Mouse (Mus musculus) gastrocnemius, adult 2 months (tissue): ENCODE measurements around the gene Defb36. TPM values are rescaled to one million over a fixed set of nuclear protein-coding genes. Genes with fewer than 3 reads are reported as not detected.

Source experiments
- DNase-seq: peaks from one replicate; pipeline ENCODE4 v3.0.0; 2022
- H3K27ac ChIP-seq: fragments of 200-600 bp; 2 replicates; pipeline ENCODE4 v1.8.1; 2022; ENCODE audit warnings: mild to moderate bottlenecking
- H3K4me3 ChIP-seq: fragments of 200-600 bp; 2 replicates; pipeline ENCODE4 v1.8.1; 2022; ENCODE audit warnings: mild to moderate bottlenecking, moderate library complexity
- CTCF ChIP-seq: fragments of 200-600 bp; IDR thresholded peaks from 2 replicates; pipeline ENCODE4 v1.8.1; 2022; ENCODE audit warnings: antibody characterized with exemption, mild to moderate bottlenecking, moderate library complexity
- intact Hi-C: fragments of 180-260 bp; cut with DNase I; formaldehyde crosslinking; loops from one replicate; pipeline ENCODE4 v1.15.1; 2025
- total RNA-seq, 2 experiments: library from RNA; stranded (reverse); gene quantifications; 2 replicates each; pipeline ENCODE4 v1.2.3; 2021

The Defb36 gene
- total RNA-seq, 2 experiments from 2014 or later, result not detected

DNA sequence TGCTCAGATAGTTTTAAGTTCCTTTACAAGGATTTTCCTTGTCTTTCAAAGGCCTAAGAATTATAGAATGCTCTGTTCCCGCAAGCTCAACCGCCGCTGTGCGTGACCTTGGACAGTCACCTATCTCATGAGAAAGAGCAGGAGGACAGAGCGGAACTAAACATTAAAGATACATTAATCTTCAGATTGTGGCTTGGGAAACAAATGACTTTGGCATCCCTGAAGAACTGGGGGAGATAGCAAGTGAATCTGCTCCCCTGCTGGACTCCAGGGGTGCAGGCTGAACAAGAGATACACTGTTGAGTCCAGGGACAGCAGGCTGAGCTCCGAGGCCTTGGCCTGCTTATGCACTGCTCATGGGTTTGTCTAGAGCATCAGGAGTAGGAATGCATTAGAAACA is 4.1 kb upstream of the Defb36 start:
- no peak for DNase-seq
- Histone ChIP-seq H3K27ac (no peak overlapping the region), H3K4me3 (no peak overlapping the region)
- no peak for TF ChIP-seq CTCF
- intact Hi-C loops, result no loop called here

DNA sequence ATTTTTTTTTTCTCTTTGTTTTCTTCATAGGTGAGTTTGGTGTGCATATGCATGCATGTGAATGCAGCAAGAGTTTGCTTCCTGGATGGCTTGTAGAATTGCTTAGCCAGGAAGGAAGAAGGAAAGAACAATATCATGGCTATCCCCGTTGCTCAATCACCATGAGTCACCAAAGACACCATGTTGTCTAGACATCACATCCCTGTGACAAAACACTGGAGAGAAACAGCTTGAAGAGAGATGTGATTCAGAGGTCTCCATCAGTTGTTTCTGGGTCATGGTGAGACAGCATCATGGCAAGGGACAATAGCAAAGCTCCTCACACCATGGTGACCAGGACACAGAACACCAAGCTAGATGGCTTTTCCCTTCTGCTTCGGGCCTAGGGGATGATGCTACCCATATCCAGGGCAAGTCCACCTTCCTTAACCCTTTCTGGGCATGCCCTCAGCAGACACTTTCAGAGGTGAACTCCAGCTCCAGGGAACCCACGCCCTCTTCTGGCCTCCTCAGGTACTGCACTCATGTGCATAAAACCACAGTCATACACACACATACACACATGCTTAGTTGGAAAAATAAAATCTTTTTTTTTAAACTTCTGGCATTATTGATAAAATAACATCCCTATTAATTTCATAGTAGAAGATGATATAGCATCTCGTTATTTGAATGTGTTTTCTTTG is 2.7 kb upstream of the Defb36 start:
- no peak overlapping the region for H3K27ac ChIP-seq
- DNase-seq, result no peak
- intact Hi-C loops, result no loop called here
- TF ChIP-seq CTCF, result peak; percentile 29; the same call in 1 of the 2 replicates
- no peak overlapping the region for H3K4me3 ChIP-seq

DNA sequence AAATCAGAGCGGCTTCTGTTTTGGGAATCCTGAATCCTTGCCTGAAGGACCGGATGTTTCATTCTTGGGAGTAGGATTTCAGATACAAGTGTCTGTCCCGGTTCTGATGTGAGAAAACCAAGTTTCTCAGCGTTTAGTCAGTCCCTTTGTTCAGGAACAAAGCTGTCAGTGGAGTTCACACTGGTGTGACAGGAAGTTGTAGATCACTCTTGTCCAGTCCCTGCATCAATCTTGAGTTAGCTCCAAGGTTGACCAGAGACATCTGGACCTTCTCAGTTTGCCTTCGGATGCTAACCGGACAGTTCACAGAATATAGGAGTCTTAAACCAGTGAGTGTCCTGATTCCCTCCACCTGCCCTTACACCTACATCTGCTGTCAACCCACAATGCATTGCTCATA is 3.6 kb downstream of the Defb36 start:
- TF ChIP-seq CTCF, result no peak
- intact Hi-C loops, result no loop called here
- no peak for DNase-seq
- H3K4me3 ChIP-seq, result no peak overlapping the region
- H3K27ac ChIP-seq, result no peak overlapping the region

DNA sequence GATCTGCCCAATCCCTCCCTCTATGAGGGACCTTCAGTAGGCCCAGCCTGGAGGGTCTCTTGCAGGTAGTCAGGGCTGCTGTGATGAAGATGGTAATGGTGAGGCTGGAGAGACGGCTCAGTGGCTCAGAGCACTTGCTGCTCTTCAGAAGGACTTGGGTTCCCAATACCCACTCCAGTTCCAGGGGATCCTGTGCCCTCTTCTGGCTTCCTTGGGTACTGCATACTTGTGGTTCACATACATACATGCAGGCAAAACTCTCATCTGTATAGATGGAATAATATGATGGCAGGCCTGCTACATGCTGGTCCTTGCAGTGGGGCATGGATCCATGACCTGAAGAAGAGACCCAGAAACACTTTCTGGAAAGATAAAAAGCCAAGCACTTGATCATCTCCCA is 4.6 kb downstream of the Defb36 start:
- no peak for TF ChIP-seq CTCF
- no peak for DNase-seq
- H3K27ac ChIP-seq, result no peak overlapping the region
- intact Hi-C loops, result no loop called here
- H3K4me3 ChIP-seq, result no peak overlapping the region

DNA sequence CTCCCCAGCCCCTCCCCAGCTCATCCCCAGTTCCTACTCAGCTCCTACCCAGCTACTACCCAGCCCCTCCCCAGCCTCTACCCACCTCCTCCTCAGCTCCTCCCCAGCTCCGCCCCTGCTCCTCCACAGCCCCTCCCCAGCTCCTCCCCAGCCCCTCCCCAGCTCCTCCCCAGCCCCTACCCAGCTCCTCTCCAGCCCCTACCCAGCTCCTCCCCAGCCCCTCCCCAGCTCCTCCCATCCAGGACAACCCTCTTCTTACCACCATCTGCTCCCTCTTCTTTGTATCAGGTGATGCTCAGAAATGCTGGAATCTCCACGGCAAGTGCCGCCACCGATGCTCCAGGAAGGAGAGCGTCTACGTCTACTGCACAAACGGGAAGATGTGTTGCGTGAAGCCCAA is 8.1 kb downstream of the Defb36 start:
- Histone ChIP-seq H3K4me3 (no peak overlapping the region), H3K27ac (no peak overlapping the region)
- DNase-seq, result no peak
- intact Hi-C loops, result no loop called here
- no peak for TF ChIP-seq CTCF

DNA sequence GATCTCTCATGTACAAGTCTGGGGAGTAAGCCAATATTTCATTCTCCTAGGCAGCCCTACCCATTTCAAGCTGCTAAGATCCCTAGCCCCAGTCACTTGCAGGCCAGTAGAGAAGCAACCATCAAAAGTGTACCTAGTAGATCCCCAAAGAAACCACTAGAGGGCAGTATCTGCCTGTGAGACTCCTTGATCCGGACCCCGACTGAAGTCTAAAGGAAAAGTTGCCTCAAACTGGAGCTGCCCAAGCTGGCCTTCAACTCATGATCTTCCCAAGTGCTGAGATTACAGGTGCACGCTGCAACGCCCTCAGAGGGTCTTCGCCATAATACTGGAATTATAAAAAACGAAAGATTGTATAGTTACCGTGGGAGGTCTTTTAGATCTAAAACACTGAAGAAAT is 11.4 kb downstream of the Defb36 start:
- no peak for DNase-seq
- Histone ChIP-seq H3K4me3 (no peak overlapping the region), H3K27ac (no peak overlapping the region)
- peak; percentile 99; the same call in 1 of the 2 replicates for TF ChIP-seq CTCF
- intact Hi-C loops, result loop anchor here (1.0 kb wide), 1 partner anchor 42 kb away; no protein-coding TSS in a partner anchor

DNA sequence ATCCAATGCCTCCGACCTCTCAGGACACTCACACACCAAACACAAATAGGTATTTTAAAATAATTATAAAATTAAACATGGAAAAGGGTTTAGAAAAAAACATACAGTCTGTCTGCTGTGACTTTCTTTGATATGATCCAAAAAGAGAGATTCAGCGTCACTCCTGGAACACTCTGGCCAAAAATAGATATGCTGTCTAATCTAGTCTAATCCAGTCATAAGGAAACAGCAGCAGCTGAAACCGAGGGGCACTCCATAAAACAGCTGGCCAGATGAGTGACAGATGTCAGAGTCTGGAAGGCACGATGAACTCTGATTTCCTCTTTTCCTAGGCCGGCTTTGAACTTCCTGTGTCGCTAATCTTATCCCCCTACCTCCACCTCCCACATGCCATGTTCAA is 12.3 kb downstream of the Defb36 start:
- Histone ChIP-seq H3K4me3 (no peak overlapping the region), H3K27ac (no peak overlapping the region)
- DNase-seq, result no peak
- intact Hi-C loops, result no loop called here
- no peak for TF ChIP-seq CTCF

DNA sequence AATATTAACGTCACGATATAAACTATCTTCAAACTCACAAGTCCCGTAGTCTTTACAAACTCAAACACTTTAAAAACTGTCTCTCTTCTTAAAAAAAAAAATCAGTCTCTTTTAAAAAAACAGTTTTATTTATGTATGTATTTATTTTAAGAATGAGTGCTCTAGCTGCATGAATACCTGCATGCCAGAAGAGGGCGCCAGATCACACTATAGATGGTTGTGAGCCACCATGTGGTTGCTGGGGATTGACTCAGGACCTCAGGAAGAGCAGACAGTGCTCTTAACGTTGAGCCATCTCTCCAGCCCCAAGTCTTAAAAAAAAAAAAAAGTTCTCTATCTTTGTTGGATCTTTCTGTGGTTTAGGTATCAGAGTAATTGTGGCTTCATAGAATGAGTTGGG is 13.2 kb downstream of the Defb36 start:
- DNase-seq, result no peak
- intact Hi-C loops, result no loop called here
- peak; percentile 48 for TF ChIP-seq CTCF
- Histone ChIP-seq H3K4me3 (no peak overlapping the region), H3K27ac (no peak overlapping the region)

DNA sequence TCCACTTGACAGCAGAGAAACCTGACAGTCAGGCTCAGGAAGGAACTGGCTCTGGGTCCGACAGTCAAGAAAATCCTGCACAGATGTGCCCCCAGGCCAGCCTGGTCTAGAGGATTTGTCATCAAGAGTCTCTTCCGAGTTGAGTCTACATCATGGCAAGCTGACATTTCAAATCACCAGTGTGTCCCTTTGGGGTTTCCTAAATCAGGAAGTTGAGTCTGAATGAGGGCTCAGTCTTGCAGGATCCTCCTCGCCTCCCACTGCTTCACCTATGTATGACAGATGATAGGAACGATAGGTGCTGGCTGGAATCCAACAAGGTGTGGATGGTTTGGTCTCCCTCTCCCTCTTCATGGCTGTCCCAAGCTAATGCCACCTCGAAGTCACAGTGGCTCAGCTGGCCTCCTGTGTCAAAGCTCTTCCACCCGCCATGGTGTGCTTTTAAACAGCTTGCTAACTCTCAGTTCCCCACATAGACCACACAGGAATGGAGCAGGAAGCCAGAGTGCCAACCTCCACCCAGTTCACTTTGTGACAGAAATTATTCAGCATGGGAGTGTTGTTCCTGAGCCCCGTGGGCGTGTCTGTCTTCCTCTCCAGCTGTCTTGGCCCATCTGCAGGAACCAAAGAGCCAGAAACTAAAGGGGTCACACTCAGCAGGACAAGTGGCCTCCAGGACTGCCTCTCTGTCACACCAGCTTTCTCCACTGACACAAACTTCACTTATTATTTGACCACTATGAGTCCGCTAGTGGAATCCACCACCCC is 16.4 kb downstream of the Defb36 start:
- H3K27ac ChIP-seq, result peak overlapping the region; percentile 66
- intact Hi-C loops, result no loop called here
- H3K4me3 ChIP-seq, result no peak overlapping the region
- TF ChIP-seq CTCF, result no peak
- peak; percentile 50 for DNase-seq

DNA sequence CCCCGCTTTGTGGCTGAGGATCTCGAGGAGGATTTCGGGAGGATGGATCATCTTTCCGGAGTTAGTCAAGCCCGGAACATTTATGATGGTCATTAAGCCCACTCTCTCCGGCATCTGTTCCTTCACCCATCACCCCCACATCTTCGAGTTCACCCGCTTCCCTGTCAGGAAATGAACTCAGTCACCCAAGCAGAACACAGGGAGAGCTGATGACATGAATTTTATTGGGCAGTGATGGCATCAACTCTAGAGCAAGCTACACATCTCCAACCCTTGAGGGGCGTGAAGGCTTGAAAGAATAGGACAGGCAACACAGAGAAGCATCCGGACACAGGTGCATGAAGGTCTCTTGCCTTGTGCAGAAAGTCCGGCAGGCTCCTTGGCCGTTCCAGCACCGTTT is 18.0 kb downstream of the Defb36 start:
- TF ChIP-seq CTCF, result no peak

DNA sequence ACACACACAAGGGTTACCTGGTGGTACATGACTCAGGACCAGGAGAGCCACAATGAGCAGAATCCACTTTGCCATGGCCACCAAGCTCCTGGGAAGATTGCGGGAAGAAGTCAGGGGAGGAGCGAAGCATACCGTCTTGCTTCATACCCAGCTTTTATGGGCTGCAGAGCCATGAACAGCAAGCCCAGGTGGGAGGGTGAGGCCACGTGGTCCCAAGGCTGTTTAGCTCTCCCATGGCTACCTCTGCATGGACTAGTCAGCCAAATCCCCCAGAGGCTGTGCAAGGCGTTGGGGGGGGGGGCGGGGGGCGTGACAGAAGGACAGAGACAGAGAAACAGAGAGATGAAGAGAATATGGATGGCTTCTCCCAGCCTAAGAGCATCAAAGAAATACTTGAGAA is 18.8 kb downstream of the Defb36 start, which contains the start of gene Defb25:
Gene Defb25 (minus strand): TSS at position 101 of the 400 bp plus-strand sequence.
- no peak for DNase-seq
- TF ChIP-seq CTCF, result no peak
- Histone ChIP-seq H3K27ac (no peak within 1 kb of the TSS), H3K4me3 (no peak within 1 kb of the TSS)
- intact Hi-C loops, result no loop called here

More for the DNA sequence above, 18.0 kb downstream of the Defb36 start:
- intact Hi-C loops, result no loop called here
- no peak for DNase-seq
- Histone ChIP-seq H3K27ac (no peak overlapping the region), H3K4me3 (no peak overlapping the region)

DNA sequence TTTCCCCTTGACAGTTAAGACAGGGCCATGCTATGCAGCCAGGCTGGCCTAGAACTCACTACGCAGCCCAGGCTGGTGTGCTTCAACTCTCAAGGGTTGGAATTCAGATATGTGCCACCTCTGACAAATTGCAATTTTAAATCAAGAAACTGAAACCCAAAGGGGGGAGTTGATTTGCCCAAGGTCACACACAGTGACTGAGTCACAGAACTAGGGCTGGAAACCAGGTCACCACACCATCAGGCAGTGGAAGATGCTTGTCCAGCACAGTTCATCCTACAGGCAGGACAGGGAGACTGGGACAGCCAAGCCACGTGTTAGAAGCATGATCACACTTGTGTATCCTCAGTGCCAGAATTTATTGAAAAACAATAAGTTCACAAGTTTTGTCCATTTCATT is 20.4 kb downstream of the Defb36 start:
- intact Hi-C loops, result no loop called here
- Histone ChIP-seq H3K27ac (no peak overlapping the region), H3K4me3 (no peak overlapping the region)
- no peak for TF ChIP-seq CTCF
- no peak for DNase-seq

DNA sequence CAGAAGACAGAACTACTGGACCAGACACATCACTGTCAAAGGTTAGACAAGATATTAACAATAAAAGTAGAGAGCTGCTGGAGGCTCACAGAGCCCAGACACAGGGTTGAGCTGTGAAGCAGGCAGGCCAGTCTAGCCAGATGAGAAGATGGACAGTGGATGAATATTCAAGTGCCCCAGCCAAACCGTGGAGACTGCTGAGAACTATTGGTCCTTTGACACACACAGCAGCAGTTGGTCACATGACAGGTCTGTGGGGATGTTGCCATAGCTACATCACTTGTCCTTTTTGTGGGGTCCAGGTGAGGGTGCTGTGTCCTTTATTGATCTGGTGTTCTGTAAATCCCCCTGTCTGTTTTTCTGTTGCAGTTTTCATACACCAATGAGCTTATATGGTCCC is 21.1 kb downstream of the Defb36 start:
- H3K4me3 ChIP-seq, result no peak overlapping the region
- DNase-seq, result no peak
- TF ChIP-seq CTCF, result no peak
- intact Hi-C loops, result no loop called here
- H3K27ac ChIP-seq, result peak overlapping the region; percentile 87; the same call in 1 of the 2 replicates
